Mouse (Mus musculus): ENCODE results near the gene Fblim1. TPM values are rescaled to one million over a fixed set of nuclear protein-coding genes. Genes with fewer than 3 reads are reported as not detected.

The Fblim1 gene
- polyA plus RNA-seq, 1 experiment, result 35.2 TPM

GRCm38 (mm10) chr4:141599251-141600141 lies 6.4 kb downstream of the Fblim1 start:
- no peak for DNase-seq (ENCODE audit: low read depth)

DNA sequence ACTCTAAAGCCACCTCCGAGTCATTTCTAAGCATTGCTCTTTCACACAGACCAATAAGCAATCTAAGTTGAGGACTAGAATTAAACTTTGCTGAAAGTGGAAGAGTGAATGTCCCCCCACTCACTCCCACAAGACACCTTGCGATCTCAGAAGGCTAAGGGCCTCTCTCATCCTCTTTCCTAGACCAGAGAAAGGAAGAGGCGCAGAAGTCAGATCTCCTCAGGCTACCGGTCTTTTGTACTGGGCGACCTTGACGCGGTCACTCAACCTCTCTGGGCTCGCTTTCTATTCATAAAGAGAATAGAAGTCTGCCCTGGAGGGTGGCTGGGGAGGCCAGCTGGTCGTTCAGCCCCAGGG lies 7.0 kb downstream of the Fblim1 start:
- DNase-seq (ENCODE audit: low read depth), result no peak

GRCm38 (mm10) chr4:141598199-141598893 lies 7.5 kb downstream of the Fblim1 start:
- no peak for DNase-seq (ENCODE audit: low read depth)

- no peak for DNase-seq (ENCODE audit: low read depth)
These were observed 9.1 kb downstream of the Fblim1 start for GRCm38 (mm10) chr4:141596700-141597328.

DNA sequence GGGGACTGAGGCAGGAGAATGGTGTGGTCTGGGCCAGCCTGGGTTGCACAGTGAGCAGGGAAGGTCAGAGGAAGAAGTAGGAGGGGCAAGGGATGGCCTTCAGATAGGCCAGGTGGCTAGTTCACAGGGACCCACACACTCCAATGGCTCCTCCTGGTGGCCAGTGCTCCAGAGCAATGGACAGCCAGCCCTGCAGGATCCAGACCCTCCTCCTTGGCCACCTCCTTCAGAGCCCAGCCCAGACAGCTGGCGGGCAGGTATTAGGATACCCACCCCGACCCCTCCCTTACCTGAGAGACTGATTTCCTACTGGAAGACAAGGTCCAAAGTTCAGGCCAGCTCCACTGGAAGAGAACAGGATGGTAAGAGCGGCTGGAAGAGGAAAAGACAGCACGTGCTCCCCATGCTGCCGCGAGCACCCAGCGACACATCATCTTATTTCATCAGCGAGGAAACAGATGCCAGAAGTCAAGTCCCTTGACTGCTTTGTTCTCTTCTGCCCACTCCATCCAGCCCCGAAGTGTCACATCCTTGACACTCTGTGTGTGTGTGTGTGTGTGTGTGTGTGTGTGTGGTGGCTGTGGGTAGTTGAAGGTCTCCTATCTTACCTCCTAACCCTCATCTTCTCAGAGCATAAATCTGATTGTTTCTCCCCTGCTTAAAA lies 10.2 kb downstream of the Fblim1 start:
- no peak for DNase-seq (ENCODE audit: low read depth)

DNA sequence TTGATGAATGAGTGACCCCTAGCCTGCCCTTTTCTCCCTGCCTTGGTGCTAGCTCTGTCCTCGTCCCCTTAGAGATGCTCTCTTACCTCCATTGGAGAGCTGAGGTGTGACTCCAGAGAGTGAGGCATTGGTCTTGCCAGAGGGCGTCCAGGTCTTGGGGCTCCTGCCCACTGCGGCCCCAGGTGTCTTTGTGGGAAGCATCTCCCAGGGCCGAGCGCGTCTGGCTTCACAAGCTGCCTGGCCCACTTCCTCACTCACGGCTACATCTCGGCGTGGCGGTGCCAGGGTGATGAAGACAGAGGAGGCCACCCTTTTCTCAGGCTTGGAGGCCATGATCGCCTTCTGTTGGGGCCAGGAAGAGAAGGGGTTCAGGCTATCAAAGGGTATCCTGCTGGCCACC lies 10.8 kb downstream of the Fblim1 start:
- DNase-seq (ENCODE audit: low read depth), result no peak

DNA sequence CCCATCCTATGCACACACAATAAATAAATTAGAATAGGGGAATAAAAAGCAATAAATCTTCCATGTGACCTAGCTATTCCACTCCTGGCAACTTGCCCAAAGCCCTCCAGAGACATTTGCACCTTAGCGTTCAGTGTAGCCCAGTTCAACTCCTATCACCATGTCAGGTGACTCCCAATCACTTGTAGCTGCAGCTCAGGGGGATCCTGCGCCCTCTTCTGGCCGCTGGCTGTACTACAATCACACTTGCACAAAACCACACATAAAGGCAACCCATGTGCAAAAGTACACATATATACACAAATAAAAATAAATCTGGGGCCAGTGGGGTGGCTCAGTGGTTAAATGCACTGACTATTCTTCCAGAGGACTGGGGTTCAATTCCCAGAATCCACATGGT lies 14.3 kb downstream of the Fblim1 start:
- no peak for DNase-seq (ENCODE audit: low read depth)

DNA sequence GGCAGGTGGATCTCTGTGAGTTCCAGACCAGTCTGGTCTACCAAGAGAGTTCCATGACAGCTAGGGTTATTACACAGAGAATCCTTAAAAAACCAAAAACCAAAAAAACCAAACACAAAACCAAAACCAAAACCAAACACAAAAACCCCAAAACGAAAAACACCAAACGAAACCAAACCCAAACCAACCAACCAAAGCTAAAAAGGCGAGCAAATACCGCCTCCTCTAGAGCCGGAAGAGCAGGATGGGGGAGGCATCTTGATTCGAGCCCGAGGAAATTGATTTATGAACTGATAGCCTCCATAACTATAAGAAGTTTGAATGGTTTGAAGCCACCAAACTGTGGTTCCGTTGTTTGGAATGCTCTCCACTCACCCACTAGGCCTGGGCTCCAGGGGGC lies 22.0 kb downstream of the Fblim1 start:
- DNase-seq (ENCODE audit: low read depth), result no peak

GRCm38 (mm10) chr4:141581051-141581450 lies 24.8 kb downstream of the Fblim1 start:
- DNase-seq (ENCODE audit: low read depth), result no peak

GRCm38 (mm10) chr4:141578833-141579232 lies 27.1 kb downstream of the Fblim1 start:
- no peak for DNase-seq (ENCODE audit: low read depth)

- no peak for DNase-seq (ENCODE audit: low read depth)
These were observed 29.0 kb downstream of the Fblim1 start for GRCm38 (mm10) chr4:141576877-141577276.

DNA sequence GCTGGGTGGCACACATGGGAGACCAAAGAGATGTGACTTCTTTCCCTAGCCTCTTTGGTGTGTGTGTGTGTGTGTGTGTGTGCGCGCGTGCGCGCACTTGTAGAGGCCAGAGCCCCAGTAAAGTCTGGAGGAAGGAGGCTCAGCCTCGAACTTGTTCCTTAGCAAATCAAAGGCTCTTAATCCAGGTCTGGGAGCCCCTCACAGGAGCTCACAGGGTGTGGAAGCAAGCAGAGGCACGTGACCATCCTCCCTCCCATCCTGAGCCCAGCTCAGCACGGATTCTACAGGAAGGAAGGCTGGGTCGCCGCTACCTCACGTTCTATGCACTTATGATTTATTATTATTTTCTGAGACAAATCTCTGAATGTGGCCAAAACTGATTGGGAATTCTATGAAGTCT lies 29.5 kb downstream of the Fblim1 start:
- DNase-seq (ENCODE audit: low read depth), result no peak

- DNase-seq (ENCODE audit: low read depth), result no peak
These were observed 30.9 kb downstream of the Fblim1 start for GRCm38 (mm10) chr4:141574789-141575702.

- DNase-seq (ENCODE audit: low read depth), result no peak
These were observed 32.4 kb downstream of the Fblim1 start for GRCm38 (mm10) chr4:141573359-141573966.

- DNase-seq (ENCODE audit: low read depth), result no peak
These were observed 33.1 kb downstream of the Fblim1 start for GRCm38 (mm10) chr4:141572668-141573358.

GRCm38 (mm10) chr4:141571934-141572333 lies 34.0 kb downstream of the Fblim1 start:
- DNase-seq (ENCODE audit: low read depth), result no peak

DNA sequence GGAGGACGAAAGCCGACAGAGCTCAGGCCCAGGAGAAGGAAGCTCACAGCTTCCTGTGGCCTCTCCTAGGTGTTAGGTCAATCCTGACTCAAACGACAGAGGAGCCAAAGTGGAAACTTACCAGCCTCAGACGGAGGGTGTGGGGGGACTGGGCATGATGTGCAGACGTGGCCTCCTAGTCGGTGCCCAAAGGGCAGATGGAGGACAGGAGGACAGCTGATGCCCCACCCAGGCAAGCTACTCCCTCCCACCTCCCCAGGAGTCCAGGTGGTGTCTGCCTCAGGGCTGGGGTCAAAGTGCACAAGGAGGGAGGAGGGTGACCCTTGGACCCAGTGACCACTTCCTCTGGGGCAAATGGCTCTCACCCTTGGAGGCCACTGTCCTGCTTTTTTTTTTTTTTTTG lies 34.6 kb downstream of the Fblim1 start:
- DNase-seq (ENCODE audit: low read depth), result no peak

- DNase-seq (ENCODE audit: low read depth), result no peak
These were observed 35.1 kb downstream of the Fblim1 start for GRCm38 (mm10) chr4:141570821-141571220.

- no peak for DNase-seq (ENCODE audit: low read depth)
These were observed 35.9 kb downstream of the Fblim1 start for GRCm38 (mm10) chr4:141570004-141570403.

GRCm38 (mm10) chr4:141568966-141569365 lies 36.9 kb downstream of the Fblim1 start:
- no peak for DNase-seq (ENCODE audit: low read depth)

Measured in gonadal fat pad, adult 2 months (tissue).